Mouse (Mus musculus) C2C12 (cell line): ENCODE data around the gene Nme1.

Source experiments
- CEBPB ChIP-seq: IDR thresholded peaks from one replicate; pipeline ENCODE4 v1.6.1; 2011; ENCODE audit warnings: low read depth, mild to moderate bottlenecking, control low read depth, moderate library complexity
- CTCF ChIP-seq: IDR thresholded peaks from one replicate; pipeline ENCODE4 v1.5.1; 2011; ENCODE audit not compliant: control insufficient read depth, insufficient read depth, insufficient read length
- FOSL1 ChIP-seq: IDR thresholded peaks from one replicate; pipeline ENCODE4 v1.8.0; 2011; ENCODE audit warnings: mild to moderate bottlenecking, low read length; ENCODE audit not compliant: poor library complexity, insufficient read depth, severe bottlenecking
- MAX ChIP-seq: IDR thresholded peaks from one replicate; pipeline ENCODE4 v1.6.1; 2011; ENCODE audit warnings: mild to moderate bottlenecking, control low read depth
- MYOD1 ChIP-seq: IDR thresholded peaks from one replicate; pipeline ENCODE4 v1.6.1; 2011; ENCODE audit warnings: low read depth; ENCODE audit not compliant: control insufficient read depth, insufficient read length
- MYOG ChIP-seq: IDR thresholded peaks from one replicate; pipeline ENCODE4 v1.6.1; 2011; ENCODE audit not compliant: control insufficient read depth, insufficient read length; ENCODE audit errors: extremely low read depth
- USF1 ChIP-seq: IDR thresholded peaks from one replicate; pipeline ENCODE4 v1.6.1; 2011; ENCODE audit warnings: low read depth, mild to moderate bottlenecking, control low read depth, moderate library complexity

DNA sequence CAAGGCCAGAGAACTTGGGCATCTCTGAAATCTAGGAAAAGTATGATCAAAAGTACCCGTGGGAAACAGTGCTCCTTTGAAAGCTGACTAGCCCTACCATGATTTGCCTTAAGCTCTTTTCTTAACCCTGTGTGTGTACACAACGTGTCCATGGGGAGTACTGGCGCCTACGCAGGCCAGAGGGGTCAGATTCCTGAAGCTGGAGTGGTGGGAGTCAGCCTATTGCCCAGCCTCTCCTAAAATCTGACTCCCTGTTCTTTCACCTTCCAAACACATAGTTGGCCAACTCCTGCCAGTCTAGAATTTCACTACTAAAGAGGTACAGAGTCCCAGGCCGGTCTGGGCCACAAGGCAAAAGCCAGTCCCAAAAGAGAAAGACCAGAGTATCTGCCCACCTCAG lies 15.9 kb downstream of the Nme1 start:
- TF ChIP-seq CTCF (no peak), MAX (no peak), MYOD1 (no peak), CEBPB (no peak), MYOG (no peak), FOSL1 (no peak), USF1 (no peak)
